Mouse (Mus musculus): Measurements from ENCODE around the gene Dis3l2. TPM values are rescaled to one million over a fixed set of nuclear protein-coding genes. Genes with fewer than 3 reads are reported as not detected.

Dis3l2 gene
- polyA plus RNA-seq, 1 experiment from 2014 or later: 27.5 TPM

DNA sequence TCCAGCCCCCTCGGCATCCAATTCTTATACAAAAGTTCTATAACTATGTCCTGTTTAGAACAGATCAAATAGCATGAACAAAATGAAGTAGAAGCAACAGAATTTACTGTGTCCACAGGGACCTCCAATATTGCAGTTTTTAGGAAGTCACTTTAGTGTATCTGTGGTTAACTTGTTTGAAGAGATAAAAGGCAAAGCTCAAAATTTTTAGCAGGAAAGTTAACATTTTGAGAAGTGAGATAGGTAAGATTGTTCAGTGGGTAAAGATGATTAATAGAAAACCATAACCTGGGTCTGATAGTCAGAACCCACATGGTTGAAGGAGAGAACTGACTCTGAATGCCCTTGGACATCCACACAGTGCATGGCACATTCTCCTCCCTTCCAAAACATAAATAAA is 32.8 kb downstream of the Dis3l2 start:
- no peaks in the 10 kb centered on the region for H3K4me1 ChIP-seq
- H3K27me3 ChIP-seq: no peaks in the 10 kb centered on the region
- H3K36me3 ChIP-seq: no peaks in the 10 kb centered on the region
- no peak for ATAC-seq (ENCODE audit: borderline replicate concordance, extremely low read depth, low FRiP score, low TSS enrichment)
- H3K9ac ChIP-seq: no peak overlapping the region
- H3K4me3 ChIP-seq: no peak overlapping the region
- no peaks in the 10 kb centered on the region for H3K9me3 ChIP-seq
- H3K4me2 ChIP-seq: no peak overlapping the region
- 81% methylated on average over 1 of the region's 1 CpGs for WGBS
- H3K27ac ChIP-seq: no peak overlapping the region

DNA sequence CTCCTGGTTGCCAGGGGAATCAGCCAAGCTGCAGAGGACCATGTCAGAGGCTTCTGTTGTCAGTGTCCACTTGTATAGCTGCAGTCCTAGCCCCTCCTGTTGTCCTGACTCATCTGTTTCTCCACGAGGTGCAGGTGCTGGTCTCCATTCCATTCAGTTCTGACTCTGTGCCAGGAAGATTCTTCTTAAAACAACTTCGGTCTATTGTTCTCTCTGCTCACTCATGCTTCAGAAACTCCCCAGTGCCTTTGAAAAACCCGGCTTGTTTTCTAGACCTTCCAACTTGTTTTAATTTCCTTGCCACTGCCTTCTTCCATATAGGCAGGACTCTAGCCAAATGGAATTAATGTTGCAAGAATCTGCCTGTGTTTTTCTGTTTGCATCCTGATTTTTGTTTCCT is 39.3 kb downstream of the Dis3l2 start:
- 65% methylated on average over 3 of the region's 3 CpGs for WGBS
- no peaks in the 10 kb centered on the region for H3K9me3 ChIP-seq
- no peak overlapping the region for H3K27ac ChIP-seq
- H3K36me3 ChIP-seq: peaks cover 3% of the 10 kb centered on the region; the same call in 1 of the 2 replicates
- H3K4me3 ChIP-seq: no peak overlapping the region
- H3K4me2 ChIP-seq: no peak overlapping the region
- no peaks in the 10 kb centered on the region for H3K4me1 ChIP-seq
- H3K27me3 ChIP-seq: no peaks in the 10 kb centered on the region
- ATAC-seq (ENCODE audit: borderline replicate concordance, extremely low read depth, low FRiP score, low TSS enrichment): no peak
- no peak overlapping the region for H3K9ac ChIP-seq

DNA sequence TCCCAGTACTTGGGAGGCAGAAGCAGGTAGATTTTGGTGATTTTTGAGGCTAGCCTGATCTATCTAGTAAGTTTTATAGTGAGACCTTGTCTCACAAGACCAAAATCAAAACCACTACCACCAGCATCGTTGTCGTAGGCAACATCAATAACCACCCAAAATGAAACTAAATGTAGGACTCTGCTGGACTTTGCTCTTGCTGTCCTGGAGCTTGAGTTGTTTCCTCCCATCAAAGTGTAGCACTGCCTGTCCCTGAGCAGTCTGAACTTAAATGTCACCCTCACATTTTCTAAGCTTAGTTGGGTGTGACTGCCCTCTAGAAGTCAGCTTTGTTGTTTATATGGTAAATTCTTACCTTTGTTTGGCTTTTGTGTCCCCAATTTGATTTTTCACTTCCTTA is 43.4 kb downstream of the Dis3l2 start:
- H3K27me3 ChIP-seq: no peaks in the 10 kb centered on the region
- H3K4me2 ChIP-seq: no peak overlapping the region
- H3K4me1 ChIP-seq: no peaks in the 10 kb centered on the region
- peaks cover 3% of the 10 kb centered on the region; the same call in 1 of the 2 replicates for H3K36me3 ChIP-seq
- 95% methylated on average over 2 of the region's 2 CpGs for WGBS
- no peak overlapping the region for H3K4me3 ChIP-seq
- no peak for ATAC-seq (ENCODE audit: borderline replicate concordance, extremely low read depth, low FRiP score, low TSS enrichment)
- no peaks in the 10 kb centered on the region for H3K9me3 ChIP-seq
- H3K9ac ChIP-seq: no peak overlapping the region
- H3K27ac ChIP-seq: no peak overlapping the region

GRCm38 (mm10) chr1:86750094-86750493 is 46.5 kb downstream of the Dis3l2 start:
- no peaks in the 10 kb centered on the region for H3K4me1 ChIP-seq
- no peak overlapping the region for H3K4me2 ChIP-seq
- H3K9me3 ChIP-seq: no peaks in the 10 kb centered on the region
- WGBS: 56% methylated on average over 3 of the region's 3 CpGs
- no peak overlapping the region for H3K27ac ChIP-seq
- H3K9ac ChIP-seq: no peak overlapping the region
- H3K36me3 ChIP-seq: peaks cover 3% of the 10 kb centered on the region; the same call in 1 of the 2 replicates
- H3K4me3 ChIP-seq: no peak overlapping the region
- H3K27me3 ChIP-seq: no peaks in the 10 kb centered on the region
- no peak for ATAC-seq (ENCODE audit: borderline replicate concordance, extremely low read depth, low FRiP score, low TSS enrichment)

GRCm38 (mm10) chr1:86753416-86753815 is 49.8 kb downstream of the Dis3l2 start:
- 68% methylated on average over 8 of the region's 8 CpGs for WGBS
- Histone ChIP-seq H3K4me2 (no peak overlapping the region), H3K27me3 (no peaks in the 10 kb centered on the region), H3K36me3 (no peaks in the 10 kb centered on the region), H3K27ac (no peak overlapping the region), H3K9me3 (no peaks in the 10 kb centered on the region), H3K4me3 (no peak overlapping the region), H3K4me1 (no peaks in the 10 kb centered on the region), H3K9ac (no peak overlapping the region)
- ATAC-seq (ENCODE audit: borderline replicate concordance, extremely low read depth, low FRiP score, low TSS enrichment): no peak

DNA sequence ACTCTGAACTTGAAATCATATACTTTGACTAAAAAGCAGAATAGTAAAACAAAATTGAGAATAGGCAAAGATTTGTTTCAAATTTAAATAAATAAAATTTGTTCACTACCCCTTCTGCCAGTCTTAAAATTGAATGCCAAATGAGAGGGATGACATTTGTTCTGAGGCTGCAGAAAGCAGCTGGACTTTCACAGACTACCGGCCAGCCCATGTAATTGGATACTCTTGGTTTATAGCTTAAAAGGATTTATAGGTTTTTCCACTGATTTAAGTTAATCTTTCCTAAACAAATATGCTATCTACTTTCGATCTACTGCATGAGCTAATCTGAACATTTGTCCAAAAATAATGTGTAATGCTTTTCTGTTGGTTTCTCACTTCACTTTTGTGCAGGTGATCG is 50.7 kb downstream of the Dis3l2 start:
- 79% methylated on average over 3 of the region's 3 CpGs for WGBS
- no peak overlapping the region for H3K4me2 ChIP-seq
- no peaks in the 10 kb centered on the region for H3K36me3 ChIP-seq
- no peak overlapping the region for H3K27ac ChIP-seq
- H3K4me3 ChIP-seq: no peak overlapping the region
- H3K4me1 ChIP-seq: no peaks in the 10 kb centered on the region
- no peaks in the 10 kb centered on the region for H3K27me3 ChIP-seq
- no peaks in the 10 kb centered on the region for H3K9me3 ChIP-seq
- H3K9ac ChIP-seq: no peak overlapping the region
- ATAC-seq (ENCODE audit: borderline replicate concordance, extremely low read depth, low FRiP score, low TSS enrichment): no peak

GRCm38 (mm10) chr1:86758091-86758490 is 54.5 kb downstream of the Dis3l2 start:
- Histone ChIP-seq H3K9ac (no peak overlapping the region), H3K4me1 (no peaks in the 10 kb centered on the region), H3K27ac (no peak overlapping the region), H3K27me3 (no peaks in the 10 kb centered on the region), H3K4me2 (no peak overlapping the region), H3K36me3 (0 out of 2 replicates have a peak, but pooled peaks cover 8% of the 10 kb centered on the region), H3K4me3 (no peak overlapping the region), H3K9me3 (no peaks in the 10 kb centered on the region)
- no peak for ATAC-seq (ENCODE audit: borderline replicate concordance, extremely low read depth, low FRiP score, low TSS enrichment)
- WGBS: 69% methylated on average over 6 of the region's 6 CpGs

GRCm38 (mm10) chr1:86762161-86762560 is 58.6 kb downstream of the Dis3l2 start:
- no peak overlapping the region for H3K27ac ChIP-seq
- no peaks in the 10 kb centered on the region for H3K27me3 ChIP-seq
- 0 out of 2 replicates have a peak, but pooled peaks cover 8% of the 10 kb centered on the region for H3K36me3 ChIP-seq
- H3K4me3 ChIP-seq: no peak overlapping the region
- H3K4me1 ChIP-seq: no peaks in the 10 kb centered on the region
- WGBS: 94% methylated on average over 6 of the region's 6 CpGs
- no peak overlapping the region for H3K9ac ChIP-seq
- no peak overlapping the region for H3K4me2 ChIP-seq
- H3K9me3 ChIP-seq: no peaks in the 10 kb centered on the region
- ATAC-seq (ENCODE audit: borderline replicate concordance, extremely low read depth, low FRiP score, low TSS enrichment): no peak

DNA sequence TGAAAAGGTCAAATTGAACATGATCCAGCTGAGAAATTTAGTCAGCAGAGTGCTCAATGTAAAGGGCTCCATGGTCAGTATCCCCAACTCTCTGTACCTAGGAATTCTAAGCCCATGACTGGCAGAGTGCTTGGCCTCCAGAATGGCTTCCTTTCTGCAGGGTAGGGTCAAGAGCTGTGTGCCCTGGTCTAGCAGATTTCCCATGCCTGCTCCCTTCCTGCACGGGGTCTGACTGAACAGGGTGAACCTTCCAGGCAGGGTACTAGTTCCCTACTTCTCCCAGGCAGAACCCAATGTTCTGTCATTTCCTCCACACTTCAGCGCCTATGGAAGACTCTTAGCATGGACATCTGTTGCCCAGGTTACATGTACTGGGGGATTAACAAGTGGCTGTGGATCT is 97.6 kb downstream of the Dis3l2 start:
- Histone ChIP-seq H3K36me3 (no peaks in the 10 kb centered on the region), H3K4me1 (no peaks in the 10 kb centered on the region), H3K27ac (no peak overlapping the region), H3K9ac (no peak overlapping the region), H3K9me3 (no peaks in the 10 kb centered on the region), H3K27me3 (no peaks in the 10 kb centered on the region), H3K4me3 (no peak overlapping the region), H3K4me2 (no peak overlapping the region)
- WGBS: 85% methylated on average over 2 of the region's 2 CpGs
- no peak for ATAC-seq (ENCODE audit: borderline replicate concordance, extremely low read depth, low FRiP score, low TSS enrichment)

DNA sequence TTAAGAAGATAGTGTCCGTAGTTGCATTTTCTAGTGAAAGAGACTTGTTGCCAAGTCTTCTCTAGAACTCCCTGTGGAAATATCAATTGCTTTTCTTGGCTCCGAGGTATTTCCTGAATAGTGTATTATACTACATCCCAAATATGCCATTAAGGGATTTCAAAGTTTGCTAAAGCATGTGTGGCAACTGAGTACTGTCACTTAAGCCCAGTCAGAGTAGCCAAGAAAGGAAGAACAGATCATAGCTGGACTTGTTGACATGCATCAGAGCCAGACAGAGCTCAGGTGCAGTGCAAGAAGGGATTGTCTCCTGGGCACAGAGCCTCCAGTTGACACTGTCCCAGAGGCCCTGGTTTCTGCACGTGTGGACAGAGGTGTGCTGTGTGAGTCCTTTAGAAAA is 108.1 kb downstream of the Dis3l2 start:
- WGBS: 71% methylated on average over 3 of the region's 3 CpGs

GRCm38 (mm10) chr1:86822266-86822665 is 118.7 kb downstream of the Dis3l2 start:
- no peaks in the 10 kb centered on the region for H3K27me3 ChIP-seq
- H3K4me2 ChIP-seq: no peak overlapping the region
- no peaks in the 10 kb centered on the region for H3K9me3 ChIP-seq
- H3K27ac ChIP-seq: no peak overlapping the region
- WGBS: 38% methylated on average over 1 of the region's 1 CpGs
- H3K36me3 ChIP-seq: 0 out of 2 replicates have a peak, but pooled peaks cover 3% of the 10 kb centered on the region
- no peak for ATAC-seq (ENCODE audit: borderline replicate concordance, extremely low read depth, low FRiP score, low TSS enrichment)
- H3K9ac ChIP-seq: no peak overlapping the region
- no peaks in the 10 kb centered on the region for H3K4me1 ChIP-seq
- no peak overlapping the region for H3K4me3 ChIP-seq

More for the DNA sequence above, 108.1 kb downstream of the Dis3l2 start:
- no peak overlapping the region for H3K9ac ChIP-seq
- no peak overlapping the region for H3K27ac ChIP-seq
- H3K27me3 ChIP-seq: no peaks in the 10 kb centered on the region
- no peaks in the 10 kb centered on the region for H3K4me1 ChIP-seq
- no peaks in the 10 kb centered on the region for H3K36me3 ChIP-seq
- no peaks in the 10 kb centered on the region for H3K9me3 ChIP-seq
- H3K4me2 ChIP-seq: no peak overlapping the region
- H3K4me3 ChIP-seq: no peak overlapping the region
- no peak for ATAC-seq (ENCODE audit: borderline replicate concordance, extremely low read depth, low FRiP score, low TSS enrichment)

DNA sequence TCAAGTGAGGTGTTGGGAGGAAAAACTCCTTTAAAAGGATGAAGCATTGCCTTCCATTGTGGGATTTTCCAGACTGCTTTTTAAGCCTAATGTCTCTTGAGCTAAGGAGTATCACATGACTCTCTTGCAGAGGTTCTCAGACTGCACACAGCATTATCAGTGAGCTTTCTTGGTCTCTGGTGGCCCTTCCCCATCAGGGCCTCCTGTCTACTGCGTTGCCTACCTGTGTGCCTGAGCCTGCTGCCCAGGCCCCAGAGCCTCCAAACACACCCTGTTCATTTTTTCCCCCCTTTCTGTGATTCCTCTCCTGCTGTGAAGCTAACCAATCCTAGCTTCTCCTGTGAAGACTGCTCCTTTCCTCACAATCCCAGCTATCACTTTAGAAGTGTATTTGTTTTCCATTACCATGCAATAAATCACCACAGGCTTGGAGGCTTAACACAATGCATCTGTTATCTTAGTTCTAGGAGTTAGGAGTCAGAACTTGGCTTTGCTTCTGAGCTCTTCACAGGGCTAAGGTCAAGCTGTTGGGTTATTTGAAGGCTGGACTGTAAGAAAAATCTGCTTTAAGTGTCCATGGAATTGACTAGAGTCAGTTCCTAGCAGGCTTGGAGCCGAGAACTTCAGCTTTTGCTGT is 130.9 kb downstream of the Dis3l2 start:
- ATAC-seq (ENCODE audit: borderline replicate concordance, extremely low read depth, low FRiP score, low TSS enrichment): no peak
- H3K4me3 ChIP-seq: no peak overlapping the region
- no peak overlapping the region for H3K4me2 ChIP-seq
- WGBS: 43% methylated on average over 2 of the region's 2 CpGs
- no peak overlapping the region for H3K27ac ChIP-seq
- no peaks in the 10 kb centered on the region for H3K36me3 ChIP-seq
- no peaks in the 10 kb centered on the region for H3K4me1 ChIP-seq
- no peak overlapping the region for H3K9ac ChIP-seq
- H3K27me3 ChIP-seq: no peaks in the 10 kb centered on the region
- no peaks in the 10 kb centered on the region for H3K9me3 ChIP-seq

- no peaks in the 10 kb centered on the region for H3K9me3 ChIP-seq
- no peak overlapping the region for H3K9ac ChIP-seq
- WGBS: 64% methylated on average over 2 of the region's 2 CpGs
- no peaks in the 10 kb centered on the region for H3K4me1 ChIP-seq
- H3K27me3 ChIP-seq: no peaks in the 10 kb centered on the region
- H3K4me2 ChIP-seq: no peak overlapping the region
- H3K36me3 ChIP-seq: no peaks in the 10 kb centered on the region
- H3K27ac ChIP-seq: no peak overlapping the region
- ATAC-seq (ENCODE audit: borderline replicate concordance, extremely low read depth, low FRiP score, low TSS enrichment): no peak
- H3K4me3 ChIP-seq: no peak overlapping the region
These were observed 131.4 kb downstream of the Dis3l2 start for GRCm38 (mm10) chr1:86834988-86835387.

Data from lung, embryonic 15.5 days (tissue).